19 mouse cellular contexts compared by ENCODE assay signal in genomic region chr3:133522289-133522688, GRCm38 (mm10).
"Had no signal": no experiment of that assay in that cellular context is flagged by ENCODE, and none has a peak within 500 bp of the region (broad histone marks: within the 10 kb centered on the region; RNA-seq: fewer than 3 reads in every experiment).

No protein-coding gene starts in this region.

- DNase-seq: kidney, postnatal 14 days; liver; lung, adult 18-20 months; lung, postnatal 10 days; lung, postnatal 36 days; right cerebral cortex, adult 18-20 months; right cerebral cortex, postnatal 14 days; right cerebral cortex, postnatal 4 days; thymus, postnatal 36 days had no signal

- H3K9me3 ChIP-seq: limb, embryonic 10.5 days; limb, embryonic 13.5 days; liver, embryonic 12.5 days; liver, embryonic 15.5 days; lung, embryonic 15.5 days; megakaryocyte, embryonic 14.5 days; midbrain, embryonic 10.5 days; midbrain, embryonic 13.5 days; stomach, embryonic 15.5 days had no signal

- H3K4me3 ChIP-seq: limb, embryonic 10.5 days; limb, embryonic 13.5 days; liver, embryonic 12.5 days; liver, embryonic 15.5 days; lung, embryonic 15.5 days; megakaryocyte, embryonic 14.5 days; midbrain, embryonic 10.5 days; midbrain, embryonic 13.5 days; stomach, embryonic 15.5 days had no signal

- H3K27me3 ChIP-seq: limb, embryonic 13.5 days; liver, embryonic 12.5 days; liver, embryonic 15.5 days; lung, embryonic 15.5 days; megakaryocyte, embryonic 14.5 days; midbrain, embryonic 13.5 days; stomach, embryonic 15.5 days had no signal

- H3K4me2 ChIP-seq: limb, embryonic 13.5 days; liver, embryonic 12.5 days; liver, embryonic 15.5 days; lung, embryonic 15.5 days; midbrain, embryonic 13.5 days; stomach, embryonic 15.5 days had no signal

- H3K27ac ChIP-seq: limb, embryonic 10.5 days; limb, embryonic 13.5 days; liver, embryonic 12.5 days; liver, embryonic 15.5 days; lung, embryonic 15.5 days; midbrain, embryonic 10.5 days; midbrain, embryonic 13.5 days; stomach, embryonic 15.5 days had no signal

- H3K9ac ChIP-seq: limb, embryonic 13.5 days; liver, embryonic 12.5 days; liver, embryonic 15.5 days; lung, embryonic 15.5 days; midbrain, embryonic 13.5 days; stomach, embryonic 15.5 days had no signal

- H3K36me3 ChIP-seq: liver, embryonic 12.5 days; liver, embryonic 15.5 days; lung, embryonic 15.5 days; midbrain, embryonic 13.5 days; stomach, embryonic 15.5 days had no signal

- H3K4me1 ChIP-seq: limb, embryonic 10.5 days; liver, embryonic 15.5 days; midbrain, embryonic 10.5 days; midbrain, embryonic 13.5 days; stomach, embryonic 15.5 days had no signal

- ATAC-seq: liver, embryonic 12.5 days; midbrain, embryonic 13.5 days; midbrain, embryonic 16.5 days had no signal
